Mouse (Mus musculus) heart, postnatal 14 days (tissue): Measurements from ENCODE around the gene Ski. TPM values are rescaled to one million over a fixed set of nuclear protein-coding genes. Genes with fewer than 3 reads are reported as not detected.
A peak's percentile ranks its signal among the peaks of the same experiment; 100 is the strongest.

Experiments
- DNase-seq, 2 experiments: peaks; one replicate each; pipeline ENCODE4 v3.0.0; 2021 to 2022
- intact Hi-C: fragments of 180-260 bp; cut with DNase I; formaldehyde crosslinking; loops from one replicate; pipeline ENCODE4 v1.15.1; 2025
- total RNA-seq, 2 experiments: library from RNA; stranded (reverse); gene quantifications; 2 replicates each; pipeline ENCODE4 v1.2.3; 2021

Ski gene
- total RNA-seq, 2 experiments from 2014 or later: 65.0 to 65.3 TPM

GRCm38 (mm10) chr4:155236737-155237385 is 14.5 kb upstream of the Ski start:
- DNase-seq: no peak
- intact Hi-C loops: no loop called here

DNA sequence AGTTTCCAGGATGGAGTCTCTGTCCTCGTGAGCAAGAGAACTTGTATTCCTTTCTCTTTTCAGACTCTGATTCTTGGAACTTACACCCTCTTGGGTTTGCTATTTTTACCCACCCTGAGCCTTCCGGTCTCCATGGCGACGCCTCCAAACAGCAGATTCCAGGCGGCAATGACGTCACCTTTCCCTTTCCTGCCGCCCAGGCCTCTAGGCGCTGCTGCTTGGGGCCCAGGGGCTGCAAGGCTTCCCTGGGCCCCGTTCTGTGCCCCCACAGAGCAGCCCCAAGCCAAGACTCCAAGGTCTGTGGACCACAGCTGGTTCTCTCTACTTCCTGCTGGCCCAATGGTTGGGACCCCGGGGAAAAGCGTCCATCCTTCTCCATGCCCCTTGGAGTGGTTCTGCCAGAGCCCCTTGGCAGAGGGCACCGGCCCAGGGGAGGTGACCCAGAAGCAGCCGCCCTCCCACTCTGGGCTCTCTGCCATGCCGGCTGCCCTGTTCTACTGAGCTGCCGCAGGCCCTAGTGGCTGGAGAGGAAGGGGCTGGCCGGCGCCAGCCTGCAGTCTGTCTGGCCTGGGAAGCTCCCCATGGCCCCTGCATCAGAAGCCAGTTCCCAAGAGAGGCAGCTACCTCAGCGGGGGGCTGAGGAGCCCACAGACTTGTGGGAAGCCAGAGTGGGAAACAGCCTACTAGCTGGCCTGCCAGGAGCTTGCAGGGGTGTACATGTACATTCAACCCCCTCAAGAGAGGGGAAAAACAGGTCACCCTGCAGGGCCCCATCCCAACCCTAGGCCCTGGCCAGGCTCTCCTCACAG is 13.1 kb upstream of the Ski start:
- DNase-seq: peak; percentile 92 to 94
- intact Hi-C loops: loop anchor here (2.0 kb wide), 1 partner anchor 13 kb away; the partner anchor contains the start of gene Faap20

GRCm38 (mm10) chr4:155234371-155235310 is 12.2 kb upstream of the Ski start:
- DNase-seq: peak; percentile 48 to 67
- intact Hi-C loops: loop anchor here (2.0 kb wide), 1 partner anchor 14 kb away; the partner anchor contains the start of gene Faap20

- intact Hi-C loops: loop anchor here (2.0 kb wide), 1 partner anchor 15 kb away; the partner anchor contains the start of gene Faap20
Observed at GRCm38 (mm10) chr4:155233878-155234277, 11.5 kb upstream of the Ski start.

DNA sequence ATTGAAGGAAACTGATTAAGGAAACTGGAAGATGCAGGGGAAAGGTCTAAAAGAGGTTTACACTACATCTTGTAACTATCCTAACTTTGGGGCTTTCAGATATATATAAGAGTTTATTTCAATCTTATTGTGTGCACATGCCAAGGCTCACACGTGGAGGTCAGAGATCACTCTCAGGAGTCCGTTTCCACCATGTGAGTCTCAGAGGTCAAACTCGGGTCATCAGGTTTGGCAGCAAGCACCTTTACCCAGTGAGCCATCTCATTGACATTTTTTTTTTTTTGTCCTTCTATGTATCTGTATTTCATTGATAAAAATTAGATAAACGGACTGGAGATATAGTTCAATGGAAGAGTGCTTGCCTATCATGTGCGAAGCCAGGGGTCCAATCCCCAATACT is 6.1 kb upstream of the Ski start:
- DNase-seq: no peak
- intact Hi-C loops: no loop called here

More at GRCm38 (mm10) chr4:155233878-155234277, 11.5 kb upstream of the Ski start:
- peak; percentile 84 to 88 for DNase-seq

DNA sequence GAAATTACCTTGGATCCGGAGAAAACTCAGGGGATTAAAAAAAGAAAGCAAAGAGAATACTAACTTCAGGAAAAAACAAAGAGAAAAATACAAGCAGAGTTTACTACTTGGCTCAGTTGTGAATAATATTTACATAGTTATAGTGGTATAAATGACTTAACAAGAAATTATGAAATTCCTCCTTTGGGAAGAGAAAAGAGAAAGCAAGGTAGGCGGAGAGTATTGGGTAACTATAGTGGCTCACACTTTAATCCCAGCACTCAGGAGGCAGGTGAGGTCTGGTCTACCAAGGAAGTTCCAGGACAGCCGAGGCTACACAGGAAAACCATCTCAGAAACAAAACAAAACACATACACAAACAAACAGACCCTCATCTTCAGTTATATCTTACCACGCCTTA is 5.6 kb upstream of the Ski start:
- DNase-seq: no peak
- intact Hi-C loops: no loop called here

- no peak for DNase-seq
- intact Hi-C loops: no loop called here
Observed at GRCm38 (mm10) chr4:155225918-155226317, 3.5 kb upstream of the Ski start.

DNA sequence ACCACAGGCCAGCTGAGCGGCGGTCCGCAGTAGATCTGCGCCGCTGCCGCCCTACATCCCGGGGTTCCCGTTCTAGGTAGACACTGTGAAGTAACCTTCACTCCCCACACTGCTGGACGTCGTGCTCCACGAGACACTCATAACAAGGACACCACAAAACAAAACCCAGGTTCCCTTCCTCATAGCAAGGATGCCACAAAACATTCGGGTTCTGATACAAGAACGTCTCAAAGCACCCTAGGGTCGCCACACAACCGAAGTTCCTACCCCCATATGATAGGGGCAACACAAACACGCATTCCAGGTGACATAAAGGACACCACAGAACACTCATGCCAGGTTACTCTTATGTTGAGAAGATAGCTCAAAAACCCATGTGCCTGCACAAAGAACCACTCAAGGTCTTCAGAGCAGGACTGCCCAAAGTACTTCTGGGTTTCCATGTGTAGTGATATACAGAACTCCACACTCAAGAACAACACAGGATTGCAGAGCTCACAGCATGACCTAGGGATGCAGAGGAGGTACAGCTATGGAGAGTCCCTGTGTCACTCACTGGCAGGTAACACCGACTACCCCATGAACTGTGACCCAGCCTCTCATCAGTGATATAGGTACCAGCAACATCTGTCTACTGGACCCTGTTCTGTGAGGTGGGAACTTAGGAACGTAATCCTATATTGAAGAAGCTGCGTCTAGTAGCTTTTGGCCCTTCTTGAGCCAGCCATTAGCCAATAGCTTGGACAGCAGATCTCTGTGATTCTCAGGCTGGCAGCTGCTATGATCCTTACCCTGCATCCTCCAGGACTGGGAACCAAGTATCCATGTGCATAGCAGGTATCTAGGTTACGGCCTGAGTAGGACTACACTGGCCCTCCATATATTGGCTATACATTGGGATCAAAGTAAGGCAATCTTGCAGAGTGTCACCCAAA is 1.5 kb upstream of the Ski start:
- DNase-seq: no peak
- intact Hi-C loops: loop anchor here (5.0 kb wide), 1 partner anchor 92 kb away; no protein-coding TSS in a partner anchor

DNA sequence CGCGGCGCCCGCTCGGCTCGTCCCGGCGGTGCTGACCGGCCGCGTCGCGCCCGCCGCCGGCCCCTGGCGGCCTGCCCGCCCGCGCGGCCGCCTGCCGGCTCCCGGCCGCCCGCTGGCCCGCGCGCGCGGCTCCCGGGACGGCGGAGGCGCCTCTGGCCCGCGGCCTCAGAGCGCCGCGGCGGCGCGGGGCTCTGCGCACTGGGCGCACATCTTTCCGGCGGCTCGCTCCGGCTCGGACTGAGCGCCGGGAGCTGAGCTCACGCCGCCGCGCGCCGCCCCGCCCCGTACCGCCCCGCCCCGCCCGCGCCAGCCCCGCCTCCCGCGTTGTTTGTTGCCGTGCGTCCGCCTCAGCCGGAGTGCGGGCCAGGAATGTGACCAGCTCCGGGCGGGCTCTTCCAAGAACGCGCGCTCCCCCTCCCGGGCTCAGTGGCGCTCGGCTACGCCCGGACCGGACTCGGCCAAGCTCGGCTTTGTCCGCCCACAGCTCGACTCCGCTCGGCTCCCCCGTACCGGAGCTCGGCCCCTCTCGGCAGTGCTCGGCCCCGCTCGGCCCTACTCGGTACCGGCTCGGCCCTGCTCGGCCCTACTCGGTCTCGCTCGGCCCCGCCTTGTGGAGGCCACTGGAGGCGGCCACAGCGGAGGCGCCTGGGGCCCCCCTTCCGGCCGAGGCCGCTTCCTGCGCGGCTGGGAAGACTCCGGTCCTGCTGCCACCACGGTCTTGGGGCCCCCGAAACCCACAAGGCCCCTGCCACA is 625 bp upstream of the Ski start:
- intact Hi-C loops: loop anchor here (5.0 kb wide), 1 partner anchor 91 kb away; no protein-coding TSS in a partner anchor
- peak; percentile 100 for DNase-seq

DNA sequence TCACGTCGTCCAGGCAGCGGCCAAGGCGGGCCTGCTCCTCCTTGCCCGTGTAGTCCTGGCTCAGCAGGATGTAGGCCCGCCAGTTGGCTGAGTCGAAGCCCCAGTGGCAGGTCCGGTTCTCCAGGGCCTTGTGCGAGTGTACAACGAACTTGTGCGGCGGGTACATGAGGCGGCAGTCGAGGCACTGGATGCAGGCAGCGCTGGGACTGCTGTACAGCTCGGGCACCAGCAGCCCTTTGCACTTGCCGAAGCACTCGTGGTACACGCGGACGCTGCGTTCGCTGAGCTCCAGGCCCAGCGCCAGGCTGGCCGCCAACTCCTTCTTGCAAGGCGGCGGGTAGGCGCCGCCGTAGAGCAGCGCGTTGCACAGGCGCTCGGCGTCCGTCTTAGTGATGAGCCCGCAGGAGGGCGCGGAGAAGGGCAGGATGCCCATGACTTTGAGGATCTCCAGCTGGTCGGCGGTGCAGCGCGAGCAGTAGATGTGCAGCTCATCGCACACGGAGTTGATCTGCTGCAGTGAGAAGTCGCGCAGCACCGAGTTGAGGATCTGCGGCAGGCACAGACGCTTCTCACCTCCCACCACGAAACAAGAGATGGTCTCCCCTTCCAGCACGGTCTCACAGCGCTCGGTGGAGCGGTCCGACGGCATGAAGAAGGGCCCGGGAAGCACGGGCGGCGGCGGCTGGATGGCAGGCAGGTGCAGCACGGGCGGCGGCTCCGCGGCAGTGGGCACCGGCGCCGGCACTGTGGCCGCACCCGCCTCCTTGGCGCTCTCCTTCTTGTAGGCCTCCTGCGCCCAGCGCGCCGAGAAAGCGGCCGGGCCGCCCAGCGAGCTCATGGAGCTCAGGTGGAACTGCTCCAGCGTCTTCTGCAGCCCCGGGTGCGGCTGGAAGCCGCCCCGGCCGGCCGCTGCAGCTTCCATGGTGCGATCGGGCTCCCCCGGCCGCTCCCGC is 517 bp downstream of the Ski start:
- peak; percentile 78 to 84 for DNase-seq
- intact Hi-C loops: loop anchor here (1.0 to 5.0 kb wide), 3 partner anchors 27 to 90 kb away; partner anchors contain the start of gene Faap20

DNA sequence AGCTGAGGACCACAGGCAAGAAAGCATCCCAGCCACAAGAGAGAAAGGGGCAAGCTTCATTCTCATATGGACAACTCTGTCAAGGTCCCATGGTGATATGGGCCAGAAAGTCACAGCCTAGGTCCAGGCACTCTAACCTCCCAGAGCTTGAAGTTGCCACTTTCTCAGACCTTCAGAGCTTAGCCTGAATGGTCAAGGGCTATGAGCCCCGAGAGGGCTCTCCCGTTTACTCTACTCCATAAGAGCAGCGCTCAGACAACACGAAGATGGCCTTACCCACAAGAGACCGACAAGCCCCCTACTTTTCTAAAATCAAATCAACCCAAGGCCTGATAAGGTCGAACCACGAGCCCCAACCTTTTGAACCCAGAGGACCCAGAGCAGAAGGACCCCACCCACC is 1.3 kb downstream of the Ski start:
- intact Hi-C loops: loop anchor here (1.0 to 5.0 kb wide), 3 partner anchors 28 to 89 kb away; partner anchors contain the start of gene Faap20
- no peak for DNase-seq

- intact Hi-C loops: loop anchor here (1.0 to 5.0 kb wide), 3 partner anchors 28 to 88 kb away; partner anchors contain the start of gene Faap20
- DNase-seq: peak in 1 of 2 experiments; percentile 45
Observed at GRCm38 (mm10) chr4:155220213-155221100, 1.9 kb downstream of the Ski start.

DNA sequence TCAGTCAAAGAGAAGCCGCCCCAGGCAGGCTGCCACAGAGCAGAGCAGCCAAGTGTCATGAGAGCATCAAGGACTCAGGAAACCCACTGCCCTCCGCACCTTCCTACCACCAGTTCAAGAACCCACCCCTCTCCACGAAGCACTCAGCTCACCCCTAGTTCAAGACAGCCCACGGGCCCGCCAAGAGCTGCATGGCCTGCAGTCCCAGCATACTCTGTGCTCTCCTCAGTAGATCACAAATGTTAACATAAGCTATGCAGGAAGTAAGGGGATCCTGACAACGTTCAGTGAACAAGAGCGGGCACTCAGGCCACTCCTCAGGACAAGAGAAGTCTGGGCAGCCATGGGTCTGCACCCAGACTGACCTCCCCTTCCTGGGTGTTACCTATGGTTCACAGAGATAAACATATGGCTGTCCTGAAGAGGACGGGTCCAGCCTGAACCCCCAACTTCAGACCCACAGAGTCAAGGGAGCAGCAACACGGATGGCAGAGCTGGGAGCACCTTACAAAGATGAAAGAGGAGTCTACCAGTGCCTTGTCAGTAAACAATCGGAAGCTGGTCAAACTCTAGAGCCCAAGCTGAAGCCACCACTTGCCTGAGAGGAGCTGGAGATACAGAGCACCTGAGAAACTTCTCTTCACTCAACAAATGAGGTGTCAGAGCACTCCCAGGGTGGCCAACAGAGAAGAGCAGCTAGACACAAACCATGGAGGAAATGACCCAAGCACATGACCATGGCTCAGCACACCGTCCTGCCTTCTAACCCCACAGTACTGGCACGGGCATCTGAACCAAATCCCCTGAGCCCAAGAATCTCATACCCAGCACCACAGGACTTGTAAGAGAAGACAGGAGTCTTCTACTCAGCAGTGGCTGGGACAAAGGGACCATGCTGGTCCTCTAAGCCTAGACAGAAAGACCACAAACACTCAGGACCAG is 2.9 kb downstream of the Ski start:
- intact Hi-C loops: loop anchor here (2.0 to 5.0 kb wide), 3 partner anchors 29 to 87 kb away; partner anchors contain the start of gene Faap20
- DNase-seq: no peak

- no peak for DNase-seq
- intact Hi-C loops: loop anchor here (5.0 kb wide), 1 partner anchor 41 kb away; no protein-coding TSS in a partner anchor
Observed at GRCm38 (mm10) chr4:155218104-155218732, 4.2 kb downstream of the Ski start.
